Mouse (Mus musculus): ENCODE results near the gene Vmn2r52.
"Not testable (repeated sequence)": the region's sequence is repeated elsewhere in the genome, so short reads cannot be mapped to it uniquely, and the experiment has no call there.

The Vmn2r52 gene

GRCm38 (mm10) chr7:10176473-10176872 is at the start of gene Vmn2r52:
Gene Vmn2r52, minus strand, starts transcription at chr7:10176573.
- DNase-seq, result no peak

- not testable (repeated sequence) for DNase-seq
Measured at GRCm38 (mm10) chr7:10105641-10106040, 70.7 kb downstream of the Vmn2r52 start, which contains the start of gene Vmn2r51. Gene Vmn2r51, minus strand, starts transcription at chr7:10105741.

All from lung, postnatal 4 days (tissue).